Mouse (Mus musculus): ENCODE results near the gene Serpina3b.
A peak's percentile ranks its signal among the peaks of the same experiment; 100 is the strongest.

Gene Serpina3b

GRCm38 (mm10) chr12:104175636-104176035 lies 47.8 kb downstream of the Serpina3b start:
- DNase-seq (ENCODE audit: low spot score) = peak; percentile 3

GRCm38 (mm10) chr12:104178577-104178976 lies 50.8 kb downstream of the Serpina3b start:
- DNase-seq (ENCODE audit: low spot score) = no peak

GRCm38 (mm10) chr12:104178987-104179386 lies 51.2 kb downstream of the Serpina3b start:
- no peak for DNase-seq (ENCODE audit: low spot score)

GRCm38 (mm10) chr12:104185046-104185445 lies 57.2 kb downstream of the Serpina3b start:
- no peak for DNase-seq (ENCODE audit: low spot score)

GRCm38 (mm10) chr12:104186041-104186581 lies 58.3 kb downstream of the Serpina3b start:
- DNase-seq (ENCODE audit: low spot score) = no peak

Data from embryo, embryonic 10.5 days (tissue).